In genomic region chr4:155307591-155307990, GRCm38 (mm10) we compare ENCODE assay signal across 8 mouse cellular contexts. TPM values are rescaled to one million over a fixed set of nuclear protein-coding genes. Genes with fewer than 3 reads are reported as not detected.
DNase-seq lines count a peak whose midpoint lies in the region; ATAC-seq and TF ChIP-seq lines count a peak whose summit lies in the region.

No protein-coding gene starts in this region.

- H3ac ChIP-seq in myocyte (ENCODE audit: control insufficient read depth, insufficient read length): no peak overlapping the region

- no peaks in the 10 kb centered on the region for H3K9me3 ChIP-seq in kidney, embryonic 16.5 days (ENCODE audit: low read length)
- no peaks in the 10 kb centered on the region for H3K9me3 ChIP-seq in embryonic facial prominence, embryonic 15.5 days (replicated peaks)
- no peaks in the 10 kb centered on the region for H3K9me3 ChIP-seq in limb, embryonic 10.5 days (replicated peaks)

- intact Hi-C loops in left cerebral cortex, postnatal 14 days (cut with DNase I): loop anchor here (5.0 kb wide), 1 partner anchor 40 kb away; no protein-coding TSS in a partner anchor

- H3K79me2 ChIP-seq in myocyte (ENCODE audit: control insufficient read depth, insufficient read depth): no peaks in the 10 kb centered on the region

- peaks cover 13% of the 10 kb centered on the region for H3K4me1 ChIP-seq in kidney, embryonic 16.5 days (ENCODE audit: insufficient read depth, low read length)
- H3K4me1 ChIP-seq in embryonic facial prominence, embryonic 15.5 days: peaks cover 27% of the 10 kb centered on the region
- peaks cover 37% of the 10 kb centered on the region for H3K4me1 ChIP-seq in limb, embryonic 10.5 days

- peak; percentile 58 for ATAC-seq in kidney, embryonic 16.5 days (ENCODE audit: low FRiP score, low TSS enrichment)
- peak; percentile 45; the same call in 1 of the 2 replicates for ATAC-seq in embryonic facial prominence, embryonic 15.5 days (ENCODE audit: insufficient number of reproducible peaks, low FRiP score, low TSS enrichment, low read depth)

- no peak for DNase-seq in kidney, adult 11 months
- no peak for DNase-seq in limb, embryonic 10.5 days (ENCODE audit: low spot score)
- no peak for DNase-seq in layer of hippocampus, adult 9-11 months
- no peak for DNase-seq in frontal cortex, postnatal 36 days (ENCODE audit: low spot score in 2 of 2)
- DNase-seq in left cerebral cortex, postnatal 14 days (ENCODE audit: low spot score in 2 of 2): no peak

- H3K4me2 ChIP-seq in kidney, embryonic 16.5 days (replicated peaks; ENCODE audit: low read depth, low read length): peak overlapping the region; percentile 27; the same call in 1 of the 2 replicates
- H3K4me2 ChIP-seq in embryonic facial prominence, embryonic 15.5 days (replicated peaks): peak overlapping the region; percentile 32
- peak overlapping the region; percentile 46 for H3K4me2 ChIP-seq in myocyte (ENCODE audit: low read depth)

- no peaks in the 10 kb centered on the region for H3K36me3 ChIP-seq in kidney, embryonic 16.5 days (ENCODE audit: insufficient read depth, low read length)
- no peaks in the 10 kb centered on the region for H3K36me3 ChIP-seq in embryonic facial prominence, embryonic 15.5 days
- H3K36me3 ChIP-seq in limb, embryonic 10.5 days: no peaks in the 10 kb centered on the region
- H3K36me3 ChIP-seq in myocyte (ENCODE audit: control insufficient read depth, insufficient read depth): no peaks in the 10 kb centered on the region

- 77% methylated on average over 5 of the region's 5 CpGs for WGBS in kidney, embryonic 16.5 days
- WGBS in embryonic facial prominence, embryonic 15.5 days: 76% methylated on average over 5 of the region's 5 CpGs
- 75% methylated on average over 5 of the region's 5 CpGs for WGBS in limb, embryonic 10.5 days

- H3K4me3 ChIP-seq in kidney, embryonic 16.5 days (ENCODE audit: low read length): no peak overlapping the region
- no peak overlapping the region for H3K4me3 ChIP-seq in embryonic facial prominence, embryonic 15.5 days (replicated peaks)
- 0 out of 2 replicates have a peak overlapping the region, but pooled peaks have one; percentile 3 for H3K4me3 ChIP-seq in limb, embryonic 10.5 days
- no peak overlapping the region for H3K4me3 ChIP-seq in myocyte

- peak overlapping the region; percentile 50 for H3K9ac ChIP-seq in kidney, embryonic 16.5 days (replicated peaks; ENCODE audit: low read length)
- no peak overlapping the region for H3K9ac ChIP-seq in embryonic facial prominence, embryonic 15.5 days

- no peaks in the 10 kb centered on the region for H3K27me3 ChIP-seq in kidney, embryonic 16.5 days (ENCODE audit: insufficient read depth, low read length)
- no peaks in the 10 kb centered on the region for H3K27me3 ChIP-seq in embryonic facial prominence, embryonic 15.5 days
- no peaks in the 10 kb centered on the region; the same call in none of the 2 replicates for H3K27me3 ChIP-seq in limb, embryonic 10.5 days (ENCODE audit: low read depth, poor library complexity, severe bottlenecking)
- H3K27me3 ChIP-seq in myocyte (ENCODE audit: control insufficient read depth, insufficient read depth, insufficient read length): peaks cover 7% of the 10 kb centered on the region

- TF ChIP-seq POLR2A in myocyte (IDR thresholded peaks at IDR 0.05; ENCODE audit: insufficient read length, low read depth): no peak

- peak overlapping the region; percentile 17; the same call in 1 of the 2 replicates for H3K27ac ChIP-seq in kidney, embryonic 16.5 days (ENCODE audit: low read length)
- H3K27ac ChIP-seq in embryonic facial prominence, embryonic 15.5 days (replicated peaks): peak overlapping the region; percentile 74
- peak overlapping the region; percentile 80 for H3K27ac ChIP-seq in limb, embryonic 10.5 days

TF ChIP-seq in myocyte, 11 proteins besides CTCF, POLR2A, EP300 and RAD21:
- no peak for TF ChIP-seq POLR2AphosphoS2 (IDR thresholded peaks at IDR 0.05; ENCODE audit: insufficient read length, low read depth)
- TF ChIP-seq USF1 (IDR thresholded peaks at IDR 0.05; ENCODE audit: low read depth): no peak
- TF ChIP-seq TCF3 (IDR thresholded peaks at IDR 0.05; ENCODE audit: insufficient read length, low read depth): no peak
- TF ChIP-seq MAX (IDR thresholded peaks at IDR 0.05; ENCODE audit: low read depth): no peak
- TF ChIP-seq SRF (IDR thresholded peaks at IDR 0.05; ENCODE audit: control insufficient read depth, insufficient read length, low read depth): no peak
- TF ChIP-seq REST (IDR thresholded peaks at IDR 0.05; ENCODE audit: insufficient read depth, insufficient read length): no peak
- no peak for TF ChIP-seq MYOG (IDR thresholded peaks at IDR 0.05; ENCODE audit: control insufficient read depth in 1 of 3, insufficient read depth in 1 of 3, insufficient read length in 2 of 3, low read depth in 2 of 3)

RNA-seq across cellular contexts. Expression of gene Prkcz, which starts 53.6 kb away (rescaled TPM):
- 17.3 and 17.9 TPM in 2 replicates for polyA plus RNA-seq in kidney, embryonic 16.5 days (2015; fragmentation: Nextera tagmentation; extraction: Ambion mirVana)
- polyA plus RNA-seq in embryonic facial prominence, embryonic 15.5 days (2015; fragmentation: Nextera tagmentation; extraction: Ambion mirVana): 12.4 and 12.7 TPM in 2 replicates
- polyA plus RNA-seq in limb, embryonic 10.5 days (2016; fragmentation: Nextera tagmentation; extraction: Ambion mirVana): 8.4 and 9.3 TPM in 2 replicates
- 0.36 TPM for polyA plus RNA-seq in myocyte (2012; fragmentation: generic; extraction: Trizol)
- total RNA-seq in left cerebral cortex, postnatal 14 days (2021): 100 to 1,000 TPM; 204 to 214 TPM

RNA-seq across cellular contexts. Expression of gene Faap20, which starts 58.0 kb away (rescaled TPM):
- 77.4 and 77.8 TPM in 2 replicates for polyA plus RNA-seq in kidney, embryonic 16.5 days (2015; fragmentation: Nextera tagmentation; extraction: Ambion mirVana)
- 74.9 and 75.0 TPM in 2 replicates for polyA plus RNA-seq in embryonic facial prominence, embryonic 15.5 days (2015; fragmentation: Nextera tagmentation; extraction: Ambion mirVana)
- 104 and 107 TPM in 2 replicates for polyA plus RNA-seq in limb, embryonic 10.5 days (2016; fragmentation: Nextera tagmentation; extraction: Ambion mirVana)
- 40.4 TPM for polyA plus RNA-seq in myocyte (2012; fragmentation: generic; extraction: Trizol)
- total RNA-seq in left cerebral cortex, postnatal 14 days (2021): 10 to 100 TPM; 22.6 to 27.0 TPM

Comparison
In these comparisons a context has a peak if more than half of its experiments do, and no peak if none do; other contexts are left out.
1. H3K27ac ChIP-seq: peak in every context shown above with its lines; median percentile 80 in limb, embryonic 10.5 days; 74 in embryonic facial prominence, embryonic 15.5 days; 17 in kidney, embryonic 16.5 days.